Mouse (Mus musculus) spleen, adult 12 weeks (tissue): ENCODE data around the gene Pdcd11.
"Not testable (repeated sequence)": the region's sequence is repeated elsewhere in the genome, so short reads cannot be mapped to it uniquely, and the experiment has no call there.

Source experiments
- DNase-seq: peaks from one replicate; pipeline ENCODE4 v3.0.0; 2022; ENCODE audit warnings: low spot score

The Pdcd11 gene

DNA sequence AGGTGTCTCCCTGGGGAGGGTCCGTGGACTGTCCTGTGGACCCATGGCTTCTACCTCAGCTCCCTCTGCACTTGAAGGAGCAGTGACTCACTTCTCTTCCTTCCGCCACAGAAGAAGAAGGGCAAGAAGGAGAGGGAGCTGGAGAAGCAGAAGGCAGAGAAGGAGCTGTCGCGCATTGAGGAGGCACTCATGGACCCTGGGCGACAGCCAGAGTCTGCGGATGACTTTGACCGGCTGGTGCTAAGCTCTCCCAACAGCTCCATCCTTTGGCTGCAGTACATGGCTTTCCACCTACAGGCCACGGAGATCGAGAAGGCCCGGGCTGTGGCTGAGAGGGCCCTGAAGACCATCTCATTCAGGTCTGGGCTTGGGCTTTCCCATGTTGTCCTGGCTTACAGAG lies 37.6 kb downstream of the Pdcd11 start:
- no peak for DNase-seq

DNA sequence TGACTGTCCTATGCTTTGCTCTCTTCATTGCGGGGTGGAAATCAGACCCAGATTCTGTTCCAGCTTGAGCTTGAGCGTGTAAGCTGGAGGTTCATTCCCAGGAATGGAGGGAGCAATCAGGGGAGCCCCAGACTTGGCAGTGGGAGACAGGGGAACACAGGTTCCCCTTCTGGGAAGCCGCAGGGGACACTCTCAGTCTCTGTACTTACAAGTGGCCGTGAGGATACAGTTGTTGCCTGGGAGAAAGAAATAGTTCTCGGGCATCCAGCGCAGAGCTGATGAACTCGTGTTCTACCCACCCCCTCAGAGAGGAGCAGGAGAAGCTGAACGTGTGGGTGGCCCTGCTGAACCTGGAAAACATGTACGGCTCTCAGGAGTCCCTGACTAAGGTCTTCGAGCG lies 38.3 kb downstream of the Pdcd11 start:
- no peak for DNase-seq

DNA sequence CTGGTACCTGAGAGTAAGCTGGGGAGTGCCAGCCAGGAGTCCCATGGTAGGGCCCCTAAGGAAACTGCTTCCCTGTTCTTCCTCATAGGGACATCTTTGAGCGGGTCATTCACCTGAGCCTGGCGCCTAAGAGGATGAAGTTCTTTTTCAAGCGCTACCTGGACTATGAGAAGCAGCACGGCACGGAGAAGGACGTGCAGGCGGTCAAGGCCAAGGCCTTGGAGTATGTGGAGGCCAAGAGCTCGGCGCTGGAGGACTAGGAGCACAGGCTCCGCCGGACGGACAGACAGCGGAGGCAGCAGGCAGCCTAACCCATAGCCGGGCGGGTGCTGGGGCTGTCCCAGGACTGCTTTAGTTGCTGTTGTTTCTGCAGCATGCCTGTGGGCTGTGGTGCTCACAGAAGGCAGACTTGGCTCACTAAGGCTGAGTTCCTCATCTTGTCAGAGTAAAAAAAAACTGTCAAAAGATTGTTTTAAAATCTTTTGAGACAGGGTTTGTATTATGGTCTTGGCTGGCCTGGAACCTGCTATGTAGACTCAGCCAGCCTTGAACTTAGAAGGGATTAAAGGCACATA lies 40.1 kb downstream of the Pdcd11 start:
- DNase-seq = no peak

DNA sequence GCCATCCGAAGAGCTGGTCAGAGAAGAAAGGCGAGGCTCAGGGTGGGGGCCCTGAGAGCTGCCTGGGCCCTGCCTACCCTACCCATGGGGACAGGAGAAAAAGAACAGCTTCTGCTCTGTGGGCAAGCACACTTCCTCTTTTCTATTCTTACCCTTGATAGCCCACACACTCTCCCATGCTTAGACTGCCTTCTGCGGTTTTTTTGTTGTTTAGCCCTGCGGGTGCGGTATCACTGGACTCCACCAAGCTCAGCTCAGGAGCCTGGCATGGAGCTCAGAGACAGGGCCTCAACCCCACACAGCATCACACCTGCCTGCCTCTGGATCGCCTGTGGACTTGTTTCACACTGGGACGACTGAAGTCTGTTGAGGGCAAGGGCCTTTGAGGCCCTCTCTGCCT lies 42.6 kb downstream of the Pdcd11 start:
- no peak for DNase-seq

DNA sequence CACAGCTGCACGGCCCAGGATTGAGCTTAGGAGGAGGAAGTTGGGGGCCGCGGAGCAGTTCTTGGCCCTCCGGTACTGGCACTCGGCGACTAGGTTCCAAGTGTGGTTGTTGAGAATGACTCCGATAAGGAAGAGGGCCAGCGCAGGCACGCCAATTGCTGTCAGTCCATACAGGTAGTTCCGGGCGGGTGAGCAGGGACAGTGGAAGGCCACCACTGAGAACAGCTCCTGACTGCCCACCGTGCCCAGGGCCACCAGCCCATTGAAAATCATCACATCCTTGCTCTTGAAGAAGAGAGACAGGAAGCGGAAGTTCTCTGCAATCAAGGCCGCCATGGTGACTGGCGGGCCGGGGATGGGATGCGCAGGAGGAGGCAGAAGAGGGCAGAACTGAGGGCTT lies 45.0 kb downstream of the Pdcd11 start:
- DNase-seq = no peak

DNA sequence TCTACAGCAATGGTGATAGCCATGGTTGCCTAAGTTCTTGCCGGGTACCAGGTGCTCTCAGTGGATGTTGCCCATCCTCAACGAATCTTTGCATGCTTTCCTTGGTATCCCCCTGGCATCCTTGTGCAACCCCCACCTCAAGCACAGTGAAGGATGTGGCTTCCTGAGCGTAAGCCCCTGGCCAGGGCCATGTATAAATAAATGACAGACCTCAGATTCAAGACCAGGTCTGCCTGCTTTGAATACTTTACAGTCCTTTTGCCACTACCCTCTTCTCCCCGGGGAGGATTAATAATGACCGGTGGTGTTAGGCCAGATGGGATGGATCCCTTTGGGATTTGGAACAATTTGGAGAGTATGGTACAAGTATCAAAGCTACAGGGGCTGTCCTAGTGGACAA lies 45.6 kb downstream of the Pdcd11 start:
- DNase-seq = no peak

DNA sequence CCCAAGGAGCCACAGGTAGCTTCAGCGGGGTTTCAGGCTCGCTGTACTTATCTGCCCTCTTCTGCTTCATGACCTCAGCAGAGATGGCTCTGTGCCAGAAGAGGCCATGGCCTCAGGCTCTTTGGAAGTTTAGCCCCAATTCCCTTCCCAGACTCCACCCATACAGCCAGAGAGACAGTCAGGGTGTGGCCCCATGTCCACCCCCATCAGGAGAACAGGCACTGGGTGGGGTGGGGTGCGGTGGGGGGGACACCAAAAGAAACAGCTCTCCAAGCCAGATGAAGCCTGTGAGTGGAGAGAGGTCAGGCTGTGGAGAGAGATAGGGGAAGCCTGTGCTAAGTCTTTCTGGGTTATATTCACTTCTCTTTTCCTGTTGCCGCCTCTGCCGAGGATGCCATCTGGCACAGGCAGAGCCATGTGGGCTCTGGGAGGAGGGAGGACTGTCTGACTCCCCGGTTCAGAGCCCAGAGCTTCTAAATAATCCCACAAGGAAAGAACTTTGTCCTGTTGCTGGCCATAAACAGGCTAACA lies 46.5 kb downstream of the Pdcd11 start:
- DNase-seq = no peak

DNA sequence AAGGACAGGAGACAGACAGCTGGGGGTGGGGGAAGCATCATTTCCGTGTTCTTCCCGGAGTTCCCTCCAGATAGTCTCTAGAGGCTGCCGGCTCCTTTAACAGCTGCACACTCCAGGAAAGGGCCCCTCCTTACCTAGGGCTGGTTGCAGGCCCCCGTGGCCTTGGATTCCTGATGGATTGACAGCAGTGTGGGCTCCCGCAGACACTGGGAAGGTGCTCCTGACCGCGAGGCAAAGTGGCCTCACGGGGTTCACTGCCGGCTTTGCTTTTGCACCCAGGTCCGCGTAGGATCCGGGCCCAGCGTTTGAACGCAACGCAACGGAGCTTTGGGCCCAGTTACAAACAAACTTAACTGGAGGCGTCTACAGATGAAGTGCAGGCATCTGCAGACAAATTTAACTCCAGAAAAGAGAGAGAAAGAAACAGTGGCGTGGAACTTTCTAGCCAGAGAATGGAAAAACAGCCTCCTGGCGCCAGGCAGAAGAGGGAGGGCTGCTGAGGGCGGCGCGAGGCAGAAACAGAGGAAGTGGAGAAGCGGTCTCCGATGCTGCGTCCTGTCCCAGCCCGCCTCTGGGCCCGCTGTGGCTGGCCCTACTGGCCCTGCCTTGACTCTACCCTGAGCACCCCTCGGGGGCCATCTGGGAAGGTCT lies 47.3 kb downstream of the Pdcd11 start, which contains the start of gene Calhm2:
TSS of gene Calhm2 (minus strand) at position 524 of the 651 bp plus-strand sequence.
- no peak for DNase-seq

DNA sequence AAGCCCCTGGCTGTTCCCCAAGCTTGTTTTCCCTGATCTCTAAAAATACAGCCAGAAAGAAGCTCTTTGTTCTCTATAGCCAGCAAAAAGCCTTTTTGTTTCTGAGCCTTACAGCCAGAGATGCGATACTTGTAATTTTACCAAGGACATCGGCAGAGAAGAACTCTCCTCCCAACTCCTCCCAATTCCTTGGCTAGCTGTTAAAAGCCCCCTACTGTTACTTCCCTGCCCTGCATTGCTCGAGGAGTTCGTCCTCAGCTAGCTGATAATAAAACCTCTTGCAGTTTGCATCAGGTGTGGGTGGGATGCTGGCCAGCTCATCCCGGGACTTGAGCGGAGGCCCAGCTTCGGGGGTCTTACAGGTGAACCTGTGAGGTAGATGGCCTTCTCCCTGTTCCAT lies 49.0 kb downstream of the Pdcd11 start:
- DNase-seq = not testable (repeated sequence)

DNA sequence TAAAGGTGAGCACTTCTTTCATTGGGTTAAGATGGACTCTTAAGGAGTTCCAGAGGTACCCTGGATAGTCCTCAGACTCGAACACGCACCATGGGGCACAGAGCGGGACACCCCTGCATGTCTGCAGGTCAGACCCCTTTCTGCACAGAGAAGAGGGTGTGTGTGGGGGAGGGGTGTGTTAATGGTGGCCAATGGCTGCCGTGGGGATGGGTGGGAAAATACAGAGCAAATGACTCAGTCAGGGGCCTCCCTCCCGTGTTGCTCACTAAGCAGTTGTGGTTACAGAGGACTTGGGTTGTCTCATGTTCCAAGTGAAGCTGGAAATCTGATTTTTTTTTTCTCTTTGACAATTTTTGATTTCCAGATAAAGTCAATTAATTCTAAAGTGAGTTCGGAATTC lies 51.9 kb downstream of the Pdcd11 start:
- DNase-seq = no peak

DNA sequence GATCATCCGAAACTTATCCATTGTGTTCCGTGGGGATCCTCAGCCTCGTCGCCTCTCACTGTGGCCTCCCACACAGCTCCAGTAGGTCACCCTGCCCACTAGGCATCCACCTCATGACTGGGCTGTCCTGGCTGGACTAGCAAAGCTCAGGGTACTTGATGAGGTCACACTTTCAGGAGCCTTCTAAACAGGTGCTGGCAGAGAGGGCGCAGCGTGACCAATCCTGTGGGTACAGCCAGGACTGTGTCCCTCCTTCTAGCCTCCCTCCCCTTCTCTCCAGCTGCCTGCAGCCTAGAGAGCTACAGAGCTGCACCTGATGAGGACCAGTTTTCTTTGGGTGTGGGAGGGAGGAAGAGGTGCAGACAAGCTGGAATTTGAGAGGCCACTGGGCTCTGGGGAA lies 53.6 kb downstream of the Pdcd11 start, which contains the start of gene Calhm1:
TSS of gene Calhm1 (minus strand) at position 101 of the 400 bp plus-strand sequence.
- no peak for DNase-seq

DNA sequence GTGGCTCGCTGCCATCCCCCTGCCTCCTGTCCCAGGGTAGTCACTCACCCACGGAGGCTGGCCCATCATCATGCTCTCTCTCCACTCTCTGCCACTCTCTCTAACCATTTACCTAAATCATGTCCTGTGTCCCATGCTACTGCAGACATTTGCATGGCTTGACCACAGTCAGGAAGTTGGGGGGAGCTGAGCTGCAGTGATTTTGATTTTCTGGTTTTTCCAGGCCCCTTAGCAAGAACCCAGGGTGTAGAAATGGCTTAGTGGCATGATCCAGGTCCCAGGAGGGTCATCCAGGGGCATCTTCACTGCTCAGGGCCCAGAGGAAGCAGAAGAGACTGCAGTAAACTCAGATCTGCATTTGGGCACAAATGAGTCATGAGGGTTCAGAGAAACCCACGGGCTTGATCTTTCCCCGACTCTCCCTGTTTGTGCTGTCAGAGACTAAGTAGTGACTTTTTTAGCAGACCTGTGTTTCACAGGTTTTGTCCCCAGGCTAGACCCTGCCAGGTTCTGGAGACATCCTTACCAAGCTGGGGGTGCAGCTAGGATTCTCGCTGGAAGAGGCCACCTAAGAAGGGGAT lies 57.8 kb downstream of the Pdcd11 start:
- no peak for DNase-seq

DNA sequence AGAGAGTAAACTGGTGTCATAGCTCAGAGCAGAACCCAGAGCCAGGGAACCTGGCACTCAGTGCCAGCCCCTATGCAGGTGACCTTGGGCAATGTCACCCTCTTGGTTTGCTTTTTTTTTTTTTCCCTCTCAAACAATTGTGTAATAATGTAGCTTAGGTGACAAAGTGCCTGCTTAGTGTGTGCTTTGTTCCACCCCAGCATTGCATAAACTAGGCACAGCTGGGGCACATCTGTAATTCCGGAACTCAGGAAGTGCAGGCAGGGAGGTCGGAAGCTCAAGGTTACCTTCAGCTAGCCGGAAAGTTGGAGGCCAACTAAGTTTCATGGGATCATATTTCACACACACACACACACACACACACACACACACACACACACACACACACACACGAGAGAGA lies 59.3 kb downstream of the Pdcd11 start:
- DNase-seq = no peak

DNA sequence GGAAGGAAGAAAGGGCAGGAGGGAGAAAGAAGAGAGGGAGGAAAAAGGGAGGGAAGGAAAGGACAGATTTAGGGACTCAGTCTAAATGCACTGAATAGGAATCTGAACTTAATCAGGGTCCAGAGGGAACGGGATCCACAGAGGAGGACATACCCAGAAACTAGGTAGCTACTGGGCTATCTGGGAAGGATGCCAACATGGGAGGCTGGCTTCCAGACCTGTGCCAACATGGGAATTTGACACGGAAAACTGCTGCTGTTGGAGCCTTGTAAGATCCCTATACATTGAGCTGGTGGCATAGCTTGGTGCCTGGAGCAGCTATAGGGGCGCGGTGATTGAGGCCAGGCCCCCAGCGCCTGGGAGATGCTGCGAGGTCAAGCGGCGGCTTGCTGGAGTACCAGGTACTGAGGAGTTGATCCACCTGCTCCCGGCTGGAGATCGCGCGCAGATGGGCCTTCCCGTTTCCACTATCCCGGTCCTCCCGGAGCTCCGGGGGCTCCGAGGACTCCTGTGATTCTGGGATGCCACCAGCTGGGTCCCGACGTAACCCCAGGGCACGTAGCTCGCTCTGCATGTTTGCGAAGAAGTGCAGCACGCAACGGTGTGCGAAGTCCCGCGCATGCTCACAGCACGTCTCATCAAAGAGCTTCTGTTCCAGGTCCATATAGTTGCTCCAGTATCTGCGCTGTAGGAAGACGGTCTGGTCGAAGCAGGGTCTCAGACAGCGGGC lies 60.9 kb downstream of the Pdcd11 start:
- DNase-seq = no peak

DNA sequence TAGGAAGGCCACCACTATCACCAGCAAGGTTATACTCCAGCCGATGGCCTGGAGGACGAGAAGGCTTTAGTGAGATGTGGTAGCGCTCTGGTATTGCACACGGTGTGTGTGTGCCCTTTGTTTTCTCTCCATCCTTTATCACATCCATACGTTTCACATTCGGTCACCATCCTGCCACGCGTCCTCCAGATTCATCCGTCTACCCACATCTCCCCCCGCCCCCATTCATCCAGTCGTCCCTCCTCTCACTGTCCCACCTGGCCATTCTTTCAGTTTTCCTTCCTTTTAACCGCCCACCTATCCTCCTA lies 61.4 kb downstream of the Pdcd11 start:
- DNase-seq = no peak

DNA sequence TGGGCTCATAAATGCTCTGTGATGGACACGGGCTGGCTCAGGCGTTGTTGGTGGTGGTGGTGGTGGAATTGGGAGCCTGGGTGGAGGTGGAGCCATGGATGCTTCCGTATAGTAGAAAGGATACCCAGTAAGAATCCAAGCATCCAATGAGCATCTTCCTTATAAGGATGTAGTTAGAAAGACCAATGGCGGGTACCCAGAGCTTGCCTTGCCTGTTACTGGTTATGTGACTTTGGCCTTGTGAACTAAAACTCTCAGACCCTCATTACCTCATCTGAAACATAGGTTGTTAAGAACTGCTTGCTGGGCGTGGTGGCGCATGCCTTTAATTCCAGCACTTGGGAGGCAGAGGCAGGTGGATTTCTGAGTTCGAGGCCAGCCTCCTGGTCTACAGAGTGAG lies 63.2 kb downstream of the Pdcd11 start:
- no peak for DNase-seq

DNA sequence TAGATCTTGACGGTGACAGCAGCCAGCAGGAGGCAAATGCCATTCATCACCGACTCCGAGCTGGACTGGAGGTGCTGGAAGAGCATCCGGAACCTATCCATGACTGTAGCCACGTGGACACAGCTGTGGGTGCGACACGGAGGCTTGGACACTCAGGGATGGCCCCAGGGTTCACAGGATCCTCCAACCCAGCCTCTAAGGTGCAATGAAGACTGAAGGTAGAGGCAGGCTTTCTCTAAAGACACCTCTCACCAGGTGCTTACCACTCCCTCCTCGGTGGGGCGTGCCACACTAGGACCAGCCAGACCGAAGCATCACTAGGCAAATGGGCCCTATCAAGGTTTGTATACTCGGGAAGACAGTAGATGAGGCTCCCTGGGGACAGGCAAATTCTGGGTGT lies 67.1 kb downstream of the Pdcd11 start, which contains the start of gene Calhm3:
TSS of gene Calhm3 (minus strand) at position 101 of the 400 bp plus-strand sequence.
- DNase-seq = no peak

DNA sequence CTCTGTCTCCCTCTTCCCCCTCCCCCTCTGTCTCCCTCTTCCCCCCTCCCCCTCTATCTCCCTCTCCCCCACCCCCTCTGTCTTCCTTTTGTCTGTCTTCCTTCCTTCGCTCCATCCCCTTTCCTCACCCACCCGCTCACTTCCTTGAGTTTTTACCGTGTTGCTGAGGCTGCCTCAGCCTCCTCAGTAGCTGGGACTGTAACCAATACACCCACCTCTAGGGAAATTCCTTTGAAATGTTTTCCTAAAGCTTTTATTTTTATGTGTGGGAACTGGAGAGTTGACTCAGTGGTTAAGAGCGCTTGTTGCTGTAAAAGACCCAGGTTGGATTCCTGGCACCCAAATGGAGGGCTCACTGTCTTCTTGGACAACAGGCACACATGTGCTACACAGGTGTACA lies 71.1 kb downstream of the Pdcd11 start:
- no peak for DNase-seq

DNA sequence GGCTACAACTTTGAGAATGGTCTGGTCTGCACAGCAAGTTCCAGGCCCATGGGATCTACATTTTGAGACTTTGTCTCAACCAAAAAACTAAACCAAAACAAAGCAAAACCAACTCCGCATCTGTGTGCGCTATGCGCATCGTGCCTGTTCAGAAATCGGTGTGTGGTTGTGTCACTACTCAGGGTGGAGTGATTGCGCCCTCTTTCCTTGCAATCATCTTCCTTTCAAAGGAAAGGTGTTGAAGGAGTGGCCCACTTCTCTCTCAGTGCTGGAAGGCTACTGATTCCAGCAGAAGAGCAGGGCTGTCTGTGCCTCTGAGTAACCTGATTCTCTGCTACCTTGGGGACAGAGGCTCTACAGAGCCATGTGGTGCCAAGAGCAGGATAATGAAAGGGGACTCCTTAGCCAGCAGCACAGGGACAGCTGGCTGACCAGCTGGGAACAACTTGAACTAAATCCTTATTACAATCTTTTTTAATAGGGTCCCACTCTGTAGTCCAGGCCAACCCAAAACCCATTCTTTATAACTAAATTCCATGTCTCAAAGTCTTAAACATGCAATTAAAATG lies 72.7 kb downstream of the Pdcd11 start:
- no peak for DNase-seq

DNA sequence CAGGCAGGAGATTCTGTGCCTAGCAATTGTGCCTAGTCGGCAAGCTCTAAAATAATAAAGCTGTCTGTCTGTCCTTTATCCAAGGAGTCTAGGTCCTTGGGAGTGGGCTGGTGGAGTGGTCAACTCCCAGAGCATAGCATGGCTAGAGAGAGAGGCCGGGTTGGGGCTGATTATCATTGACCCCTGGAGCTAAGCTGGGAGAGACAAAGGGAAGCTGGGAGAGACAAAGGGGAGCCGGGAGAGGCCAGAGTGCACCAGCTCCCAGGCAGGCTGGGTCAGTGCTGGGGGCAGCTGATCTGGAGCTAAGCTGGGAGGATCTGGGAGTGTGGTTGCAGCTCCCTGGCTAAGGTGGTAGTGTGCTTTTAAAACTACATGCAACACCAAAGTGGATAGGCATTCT lies 76.2 kb downstream of the Pdcd11 start:
- DNase-seq = no peak

DNA sequence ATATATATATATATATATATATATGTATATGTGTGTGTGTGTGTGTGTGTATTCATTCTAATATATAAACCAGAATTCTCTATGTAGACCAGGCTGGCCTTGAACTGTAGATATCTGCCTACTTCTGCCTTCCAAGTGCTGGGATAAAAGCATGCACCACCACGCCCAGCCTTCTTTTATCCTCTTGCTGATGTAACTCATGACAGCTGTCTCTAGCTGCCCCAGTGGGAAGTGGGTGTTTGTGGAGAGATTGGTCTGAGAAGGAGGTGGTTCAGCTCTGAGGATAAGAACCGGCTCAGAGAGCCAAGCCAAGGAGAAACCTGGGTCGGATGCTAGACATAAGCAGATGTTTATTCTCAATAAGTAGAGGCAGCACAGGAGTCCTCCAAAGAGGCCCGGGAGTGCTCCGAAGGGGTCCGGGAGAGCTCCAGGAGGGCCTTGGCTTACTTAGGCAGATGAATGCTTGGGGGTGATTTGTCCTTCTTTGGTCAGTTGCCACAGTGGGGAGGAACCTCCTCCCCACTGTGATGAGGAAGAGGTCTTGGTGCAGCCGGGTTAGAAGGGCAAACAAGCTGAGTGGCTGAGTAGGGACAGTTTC lies 77.1 kb downstream of the Pdcd11 start:
- DNase-seq = no peak

DNA sequence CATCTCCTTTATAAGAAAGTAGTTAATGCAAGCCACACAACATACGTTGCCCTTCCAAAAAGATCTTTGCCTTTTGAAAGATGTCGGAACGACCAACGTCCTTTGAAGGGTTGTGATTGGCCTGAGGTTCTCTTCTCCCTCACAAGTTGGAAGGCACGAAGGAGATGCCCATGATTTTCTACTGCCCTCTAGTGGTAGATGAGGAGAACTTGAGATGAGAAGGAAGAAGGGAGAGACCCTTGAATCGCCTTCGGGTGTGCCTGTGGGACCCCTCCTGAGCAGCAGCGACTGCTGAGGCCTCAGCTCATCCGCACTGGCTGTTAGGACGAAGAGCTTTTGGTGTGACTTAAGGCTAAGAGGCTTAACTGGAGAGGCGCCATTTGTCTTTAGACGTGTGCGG lies 77.7 kb downstream of the Pdcd11 start:
- no peak for DNase-seq
